Mouse (Mus musculus) hindbrain, embryonic 15.5 days (tissue): ENCODE data around the gene Pyy. TPM values are rescaled to one million over a fixed set of nuclear protein-coding genes. Genes with fewer than 3 reads are reported as not detected.

Experiments
- ATAC-seq: fragments of 200-750 bp; cut with Nextera tagmentation; 2 replicates; pipeline ENCODE4 v1.8.0; 2017; ENCODE audit warnings: low read depth, moderate number of reproducible peaks, moderate TSS enrichment; ENCODE audit not compliant: low FRiP score
- H3K27ac ChIP-seq: fragments of 300-500 bp; sonication (generic); replicated peaks from 2 replicates; pipeline ENCODE4 v1.5.1; 2015; ENCODE audit warnings: mild to moderate bottlenecking, inconsistent platforms
- H3K27me3 ChIP-seq: fragments of 300-500 bp; sonication (generic); 2 replicates; pipeline ENCODE4 v1.6.1; 2015; ENCODE audit warnings: control low read depth, inconsistent platforms
- H3K36me3 ChIP-seq: fragments of 300-500 bp; sonication (generic); 2 replicates; pipeline ENCODE4 v1.6.1; 2015; ENCODE audit warnings: control low read depth, inconsistent platforms
- H3K4me1 ChIP-seq: fragments of 300-500 bp; sonication (generic); replicated peaks from 2 replicates; pipeline ENCODE4 v1.6.1; 2015; ENCODE audit warnings: control low read depth, inconsistent platforms
- H3K4me2 ChIP-seq: fragments of 300-500 bp; sonication (generic); 2 replicates; pipeline ENCODE4 v1.6.1; 2015; ENCODE audit warnings: moderate library complexity, mild to moderate bottlenecking, inconsistent platforms
- H3K4me3 ChIP-seq: fragments of 300-500 bp; sonication (generic); 2 replicates; pipeline ENCODE4 v1.5.1; 2015; ENCODE audit warnings: mild to moderate bottlenecking, inconsistent platforms
- H3K9ac ChIP-seq: fragments of 300-500 bp; sonication (generic); 2 replicates; pipeline ENCODE4 v1.6.1; 2015; ENCODE audit warnings: inconsistent platforms
- H3K9me3 ChIP-seq: fragments of 300-500 bp; sonication (generic); 2 replicates; pipeline ENCODE4 v1.6.1; 2016; ENCODE audit warnings: control low read depth, inconsistent platforms
- WGBS: fragments of 180-500 bp; shearing (Covaris S2); methylation state at CpG from one replicate; pipeline ENCODE4 v1.1.7; 2015; 5-methylcytosine and 5-hydroxymethylcytosine counted together
- polyA plus RNA-seq: library from polyadenylated mRNA; unstranded; fragments of >200 nt; fragmentation: Nextera tagmentation; extraction: Ambion mirVana; gene quantifications from 2 replicates; pipeline ENCODE4 v1.2.1, GENCODE M21; 2015

The Pyy gene
- polyA plus RNA-seq = 3.7 and 5.2 TPM in 2 replicates

DNA sequence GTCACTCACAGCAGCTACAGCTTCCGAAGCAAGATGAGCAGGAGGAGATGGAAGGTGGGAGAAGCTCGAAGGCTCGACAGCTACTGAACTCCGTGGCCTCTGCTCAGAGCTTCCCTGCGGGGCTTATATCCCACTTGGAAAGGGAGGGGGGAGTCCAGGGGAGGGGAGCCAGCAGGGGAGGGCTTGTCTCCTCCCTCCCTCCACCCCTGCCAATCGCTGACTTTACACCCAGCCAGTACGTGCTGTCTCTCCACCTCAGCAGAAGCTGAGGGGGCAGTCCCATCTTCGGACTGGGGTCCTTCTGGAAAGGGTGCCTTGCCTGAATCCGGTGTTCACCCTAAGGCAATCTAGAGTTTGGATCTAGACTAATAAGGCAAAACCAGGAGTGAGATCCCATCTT lies at the start of gene Pyy:
Gene Pyy (minus strand): TSS at position 101 of the 400 bp plus-strand sequence.
- Histone ChIP-seq H3K9me3 (no peaks in the 10 kb centered on the region), H3K36me3 (no peaks in the 10 kb centered on the region), H3K4me3 (peak within 1 kb of the TSS; percentile 15; the same call in 1 of the 2 replicates), H3K9ac (no peak within 1 kb of the TSS), H3K4me1 (peaks cover 6% of the 10 kb centered on the region; the same call in 1 of the 2 replicates), H3K4me2 (no peak within 1 kb of the TSS), H3K27me3 (peaks cover 57% of the 10 kb centered on the region), H3K27ac (no peak within 1 kb of the TSS)
- ATAC-seq = no peak
- WGBS = 20% methylated on average over 8 of the region's 9 CpGs

GRCm38 (mm10) chr11:102156786-102157089 lies 49.1 kb upstream of the Pyy start:
- Histone ChIP-seq H3K9me3 (no peaks in the 10 kb centered on the region), H3K4me2 (peak overlapping the region; percentile 96; the same call in 1 of the 2 replicates)
- ATAC-seq = no peak

GRCm38 (mm10) chr11:102156039-102156785 lies 48.6 kb upstream of the Pyy start, which contains the start of gene Tmem101:
TSS of gene Tmem101 (minus strand) at chr11:102156404.
- Histone ChIP-seq H3K27ac (peak within 1 kb of the TSS; percentile 83), H3K27me3 (no peaks in the 10 kb centered on the region), H3K4me2 (peak within 1 kb of the TSS; percentile 96), H3K9ac (peak within 1 kb of the TSS; percentile 80), H3K9me3 (no peaks in the 10 kb centered on the region), H3K36me3 (peaks cover 7% of the 10 kb centered on the region; the same call in 1 of the 2 replicates), H3K4me1 (peaks cover 12% of the 10 kb centered on the region), H3K4me3 (peak within 1 kb of the TSS; percentile 82)
- peak; percentile 89 for ATAC-seq
- under 1% methylated on average over 37 of the region's 37 CpGs for WGBS

More at GRCm38 (mm10) chr11:102156786-102157089, 49.1 kb upstream of the Pyy start:
- Histone ChIP-seq H3K36me3 (peaks cover 11% of the 10 kb centered on the region; the same call in 1 of the 2 replicates), H3K27ac (no peak overlapping the region), H3K4me1 (peaks cover 12% of the 10 kb centered on the region), H3K27me3 (no peaks in the 10 kb centered on the region), H3K4me3 (no peak overlapping the region), H3K9ac (no peak overlapping the region)
- 8% methylated on average over 1 of the region's 1 CpGs for WGBS

- 12% methylated on average over 34 of the region's 34 CpGs for WGBS
- H3K4me3 ChIP-seq = no peak overlapping the region
- H3K9ac ChIP-seq = no peak overlapping the region
- H3K27me3 ChIP-seq = peaks cover 77% of the 10 kb centered on the region
- no peak overlapping the region for H3K4me2 ChIP-seq
- peaks cover 19% of the 10 kb centered on the region for H3K4me1 ChIP-seq
- no peaks in the 10 kb centered on the region for H3K9me3 ChIP-seq
- no peaks in the 10 kb centered on the region for H3K36me3 ChIP-seq
- no peak overlapping the region for H3K27ac ChIP-seq
- ATAC-seq = no peak
Measured at GRCm38 (mm10) chr11:102147213-102147989, 39.8 kb upstream of the Pyy start.

DNA sequence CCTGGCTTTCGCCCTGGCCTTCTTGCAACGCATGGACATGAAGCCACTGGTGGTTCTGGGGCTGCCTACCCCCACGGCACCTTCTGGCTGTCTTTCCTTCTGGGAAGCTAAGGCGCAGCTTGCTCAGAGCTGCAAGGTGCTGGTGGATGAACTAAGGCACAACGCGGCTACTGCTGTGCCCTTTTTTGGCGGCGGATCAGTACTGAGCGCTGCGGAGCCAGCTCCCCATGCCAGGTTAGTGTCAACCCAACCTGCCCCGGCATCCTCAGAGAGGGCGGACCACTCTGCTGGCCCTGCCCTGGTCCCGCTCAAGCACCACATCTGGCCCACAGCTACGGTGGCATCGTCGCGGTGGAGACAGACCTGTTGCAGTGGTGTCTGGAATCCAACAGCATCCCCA lies 38.9 kb upstream of the Pyy start:
- Histone ChIP-seq H3K9ac (no peak overlapping the region), H3K4me1 (peaks cover 19% of the 10 kb centered on the region), H3K27me3 (peaks cover 80% of the 10 kb centered on the region), H3K36me3 (no peaks in the 10 kb centered on the region), H3K4me3 (no peak overlapping the region), H3K27ac (no peak overlapping the region), H3K9me3 (no peaks in the 10 kb centered on the region), H3K4me2 (no peak overlapping the region)
- ATAC-seq = no peak
- 10% methylated on average over 17 of the region's 17 CpGs for WGBS

- H3K4me1 ChIP-seq = peaks cover 19% of the 10 kb centered on the region
- no peaks in the 10 kb centered on the region for H3K9me3 ChIP-seq
- H3K4me2 ChIP-seq = no peak overlapping the region
- WGBS = 3% methylated on average over 16 of the region's 16 CpGs
- no peaks in the 10 kb centered on the region for H3K36me3 ChIP-seq
- no peak overlapping the region for H3K9ac ChIP-seq
- peaks cover 80% of the 10 kb centered on the region for H3K27me3 ChIP-seq
- ATAC-seq = no peak
- no peak overlapping the region for H3K27ac ChIP-seq
- no peak overlapping the region for H3K4me3 ChIP-seq
Measured at GRCm38 (mm10) chr11:102146005-102146404, 38.4 kb upstream of the Pyy start.

DNA sequence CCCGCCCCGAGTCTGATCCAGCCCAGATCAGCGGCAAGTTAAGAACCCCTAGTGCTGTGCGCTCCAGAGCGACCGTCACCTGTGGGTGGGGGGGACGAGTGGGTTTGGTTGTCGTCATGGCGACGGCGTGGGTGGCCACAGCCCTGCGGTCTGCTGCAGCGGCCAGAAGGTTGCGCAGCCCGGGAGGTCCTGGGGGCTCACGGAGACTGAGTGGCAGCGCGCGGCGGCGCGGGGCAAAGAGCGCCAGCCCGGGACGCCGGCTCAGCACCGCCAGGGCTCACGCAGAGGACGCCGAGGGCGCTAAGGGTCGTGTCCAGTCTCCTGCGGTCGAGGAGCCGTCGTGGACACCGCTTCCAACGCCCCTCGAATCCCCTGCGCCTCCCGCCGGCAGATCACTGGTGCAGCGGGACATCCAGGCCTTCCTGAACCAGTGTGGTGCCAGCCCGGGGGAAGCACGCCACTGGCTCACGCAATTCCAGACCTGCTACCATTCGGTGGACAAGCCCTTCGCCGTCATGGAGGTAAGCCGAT lies 37.9 kb upstream of the Pyy start, which contains the start of gene Nags:
Gene Nags (plus strand): TSS at position 43 of the 531 bp plus-strand sequence.
- peaks cover 80% of the 10 kb centered on the region for H3K27me3 ChIP-seq
- no peak within 1 kb of the TSS for H3K9ac ChIP-seq
- H3K4me2 ChIP-seq = peak within 1 kb of the TSS; percentile 45
- peaks cover 19% of the 10 kb centered on the region for H3K4me1 ChIP-seq
- no peak within 1 kb of the TSS for H3K27ac ChIP-seq
- peak within 1 kb of the TSS; percentile 20 for H3K4me3 ChIP-seq
- WGBS = 2% methylated on average over 49 of the region's 50 CpGs
- ATAC-seq = no peak
- H3K9me3 ChIP-seq = no peaks in the 10 kb centered on the region
- H3K36me3 ChIP-seq = no peaks in the 10 kb centered on the region

- H3K9ac ChIP-seq = no peak overlapping the region
- H3K27me3 ChIP-seq = peaks cover 78% of the 10 kb centered on the region
- H3K27ac ChIP-seq = no peak overlapping the region
- peaks cover 19% of the 10 kb centered on the region for H3K4me1 ChIP-seq
- H3K4me2 ChIP-seq = peak overlapping the region; percentile 45
- peak overlapping the region; percentile 20 for H3K4me3 ChIP-seq
- 22% methylated on average over 13 of the region's 13 CpGs for WGBS
- H3K9me3 ChIP-seq = no peaks in the 10 kb centered on the region
- ATAC-seq = no peak
- H3K36me3 ChIP-seq = no peaks in the 10 kb centered on the region
Measured at GRCm38 (mm10) chr11:102144957-102145470, 37.4 kb upstream of the Pyy start.

- Histone ChIP-seq H3K4me2 (no peak overlapping the region), H3K27ac (no peak overlapping the region), H3K27me3 (peaks cover 58% of the 10 kb centered on the region), H3K4me3 (no peak overlapping the region), H3K9ac (no peak overlapping the region), H3K9me3 (no peaks in the 10 kb centered on the region), H3K4me1 (peaks cover 21% of the 10 kb centered on the region), H3K36me3 (no peaks in the 10 kb centered on the region)
- 69% methylated on average over 7 of the region's 7 CpGs for WGBS
- ATAC-seq = no peak
Measured at GRCm38 (mm10) chr11:102142355-102142754, 34.7 kb upstream of the Pyy start.

DNA sequence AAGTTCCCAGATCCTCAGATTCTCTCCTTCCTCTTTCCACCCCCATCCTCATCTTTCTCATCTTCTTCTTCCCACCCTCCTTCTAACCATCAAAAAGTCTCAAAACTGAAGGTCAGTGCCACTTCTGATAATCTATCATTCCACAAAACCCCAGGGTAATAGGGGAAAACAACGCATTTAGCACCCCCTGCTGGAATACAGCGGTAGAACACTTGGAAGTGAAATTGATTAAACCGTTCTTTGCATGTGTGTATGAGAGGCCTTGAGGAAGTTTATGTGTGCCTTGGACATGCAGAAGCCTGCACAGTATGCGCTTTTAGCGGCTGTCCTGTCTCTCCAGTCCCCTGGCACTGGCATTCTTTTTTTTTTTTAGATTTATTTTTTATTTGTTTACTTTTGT lies 32.9 kb upstream of the Pyy start:
- no peak overlapping the region for H3K4me3 ChIP-seq
- H3K27ac ChIP-seq = no peak overlapping the region
- no peak for ATAC-seq
- H3K9ac ChIP-seq = no peak overlapping the region
- H3K4me2 ChIP-seq = no peak overlapping the region
- peaks cover 39% of the 10 kb centered on the region for H3K27me3 ChIP-seq
- no peaks in the 10 kb centered on the region for H3K36me3 ChIP-seq
- H3K4me1 ChIP-seq = peaks cover 7% of the 10 kb centered on the region
- no peaks in the 10 kb centered on the region for H3K9me3 ChIP-seq
- 6% methylated on average over 5 of the region's 5 CpGs for WGBS

- Histone ChIP-seq H3K9me3 (no peaks in the 10 kb centered on the region), H3K4me1 (peaks cover 13% of the 10 kb centered on the region; the same call in 1 of the 2 replicates), H3K4me2 (peak overlapping the region; percentile 72), H3K36me3 (no peaks in the 10 kb centered on the region), H3K27me3 (peaks cover 18% of the 10 kb centered on the region), H3K4me3 (peak overlapping the region; percentile 35), H3K9ac (peak overlapping the region; percentile 36), H3K27ac (no peak overlapping the region)
- peak; percentile 45; the same call in 1 of the 2 replicates for ATAC-seq
- WGBS = 0% methylated on average over 18 of the region's 18 CpGs
Measured at GRCm38 (mm10) chr11:102138447-102138740, 30.8 kb upstream of the Pyy start.
